Mouse (Mus musculus) cerebellum, postnatal 4 days (tissue): ENCODE results near the gene Phf24.

Experiments used
- DNase-seq, 2 experiments: peaks; one replicate each; pipeline ENCODE4 v3.0.0; 2022; ENCODE audit warnings: low spot score in 2 of 2, mixed read lengths in 1 of 2

The Phf24 gene

DNA sequence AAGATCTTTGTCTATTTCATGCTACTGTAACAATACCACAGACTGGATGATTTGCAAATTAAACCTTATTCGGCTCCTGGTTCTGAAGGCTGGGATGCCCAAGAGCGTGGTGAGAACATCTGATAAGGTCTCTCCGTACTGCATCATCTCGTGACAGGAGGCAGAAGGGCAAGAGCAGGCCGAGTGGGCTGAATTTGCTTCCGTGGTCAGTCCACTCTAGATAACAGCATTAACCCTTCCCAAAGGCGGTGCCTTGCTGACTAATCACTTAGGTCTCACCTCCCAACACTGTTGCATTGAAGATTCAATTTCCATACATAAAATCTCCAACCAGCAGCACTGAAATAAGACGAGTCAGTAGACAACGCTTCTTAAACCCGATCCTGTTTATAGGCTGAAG lies 3.1 kb upstream of the Phf24 start:
- no peak for DNase-seq

DNA sequence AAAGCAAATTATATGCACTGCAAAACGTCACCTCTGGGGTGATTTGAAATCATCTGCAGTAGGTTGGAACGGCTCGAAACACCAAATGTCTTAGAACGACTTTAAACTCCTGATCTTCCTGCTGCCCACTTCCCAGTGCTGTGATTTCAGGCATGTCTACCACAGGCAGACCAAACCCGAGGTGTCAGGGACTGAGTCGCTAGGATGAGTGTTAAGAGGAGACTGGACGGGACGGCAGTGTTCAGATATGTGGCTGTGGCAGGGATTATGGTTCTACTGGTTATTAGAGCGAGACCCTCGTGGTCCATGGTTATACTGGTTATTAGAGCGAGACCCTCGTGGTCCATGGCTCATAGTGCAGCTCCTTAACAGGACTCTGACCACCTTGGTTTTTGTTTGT lies 1.1 kb upstream of the Phf24 start:
- no peak for DNase-seq

DNA sequence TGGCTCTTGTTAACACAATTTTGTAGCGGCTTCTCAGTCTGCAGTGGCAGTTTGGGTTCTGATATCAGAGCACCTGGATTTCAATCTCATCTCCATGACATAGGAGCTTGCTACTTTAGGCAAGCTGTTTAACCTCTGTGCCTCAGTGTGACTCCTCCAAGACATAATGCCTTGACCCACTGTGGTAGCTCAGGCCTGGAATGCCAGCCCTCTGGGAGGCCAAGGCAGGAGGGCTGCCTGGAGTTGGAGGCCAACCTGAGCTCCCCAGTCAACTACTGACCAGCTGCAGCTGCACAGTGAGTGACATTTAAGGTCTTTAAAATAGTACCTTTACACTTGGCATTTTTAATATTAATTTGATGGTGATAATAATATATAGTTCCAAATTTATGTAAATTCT lies 494 bp upstream of the Phf24 start:
- DNase-seq, result no peak

DNA sequence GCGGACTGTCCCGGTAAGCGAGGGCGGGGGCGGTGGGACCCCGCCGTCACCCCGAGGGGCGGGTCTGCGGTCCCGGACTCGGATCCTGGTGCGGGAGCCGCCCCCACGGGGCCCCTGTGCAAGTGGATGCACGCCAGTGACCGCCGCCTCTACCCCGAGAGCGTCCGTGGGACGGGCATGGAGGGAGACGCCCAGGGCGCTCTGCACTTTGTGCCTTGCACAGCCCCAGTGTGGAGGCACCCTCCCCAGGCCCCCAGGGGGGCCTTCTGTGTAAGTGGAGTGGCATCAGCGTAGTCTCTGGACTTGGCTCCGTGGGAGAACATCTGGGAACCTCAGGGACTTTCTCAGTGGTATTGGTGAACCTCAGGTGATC lies 928 bp downstream of the Phf24 start:
- DNase-seq, result no peak

DNA sequence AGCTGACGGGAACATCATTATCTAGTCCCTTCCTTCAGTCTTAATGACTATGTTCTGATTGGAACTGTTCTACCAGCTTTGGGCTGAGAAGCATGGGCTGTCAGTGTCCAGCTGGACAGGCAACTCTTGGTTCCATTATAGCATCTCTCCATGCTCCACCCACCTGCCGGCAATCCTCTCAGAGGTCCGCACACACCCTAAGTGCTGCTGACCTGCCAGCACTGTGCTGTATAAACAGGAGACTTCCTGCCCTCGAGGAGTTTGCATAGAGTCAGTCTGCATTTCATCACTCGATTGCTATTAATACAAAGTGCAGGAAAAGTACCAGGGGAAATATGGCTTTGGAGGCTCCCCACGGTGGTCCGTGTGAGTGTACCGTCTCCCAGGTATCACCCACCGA lies 4.3 kb downstream of the Phf24 start:
- no peak for DNase-seq

DNA sequence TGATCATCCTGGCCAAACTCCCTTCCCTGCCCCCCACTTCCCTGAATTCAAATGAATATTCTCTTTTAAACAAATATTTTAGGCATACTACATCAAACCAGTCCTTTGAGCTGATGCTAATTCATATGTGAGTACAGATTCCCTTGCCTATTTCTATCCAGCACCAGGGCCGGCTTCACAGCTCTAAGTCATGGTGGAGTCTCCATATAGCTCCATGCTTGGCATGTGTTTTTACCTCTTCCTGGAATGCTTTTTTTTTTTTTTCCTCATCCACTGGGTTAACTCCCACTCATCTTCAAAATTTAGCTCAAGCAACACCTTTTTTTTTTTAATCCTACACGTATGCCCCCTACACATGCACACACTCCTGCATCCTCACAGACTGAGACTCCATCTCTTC lies 5.1 kb downstream of the Phf24 start:
- DNase-seq, result no peak

DNA sequence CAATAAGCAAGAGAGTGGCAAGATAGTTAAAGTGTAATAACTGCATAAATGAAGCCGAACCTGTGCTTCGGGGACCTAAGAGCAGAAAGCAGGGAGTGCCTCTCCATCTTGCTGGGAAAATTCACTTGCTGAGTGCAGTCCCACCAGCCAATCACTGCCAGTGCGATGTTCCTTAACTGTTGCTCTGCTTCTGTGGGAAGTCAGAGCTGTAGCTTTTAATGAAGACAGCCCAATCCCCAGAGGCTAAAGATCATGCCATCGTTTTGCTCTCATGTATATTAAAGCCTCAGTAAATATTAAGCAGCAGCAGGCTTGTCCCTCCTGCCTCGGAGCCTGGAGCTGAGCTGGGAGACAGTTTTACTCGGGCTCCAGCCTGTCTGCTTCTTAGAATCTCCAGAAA lies 5.6 kb downstream of the Phf24 start:
- no peak for DNase-seq

DNA sequence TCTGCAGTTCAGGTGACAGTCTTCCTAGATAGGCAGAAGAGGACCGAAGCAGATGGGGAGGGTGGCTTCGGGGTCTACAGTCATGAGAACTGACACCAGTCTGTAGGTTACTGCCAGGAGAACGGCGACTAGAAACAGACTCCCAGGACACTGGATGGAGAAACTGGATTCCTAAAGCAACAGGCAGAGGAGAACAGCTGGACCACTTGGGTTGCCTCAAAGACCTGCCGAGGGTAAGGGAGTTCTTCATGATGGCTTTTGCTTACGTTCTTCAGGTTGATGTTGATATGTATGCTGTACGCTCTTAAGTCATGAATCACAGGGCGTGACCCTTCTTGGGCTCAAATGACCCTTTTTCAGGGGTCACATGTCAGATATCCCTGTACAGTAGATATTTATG lies 6.0 kb downstream of the Phf24 start:
- no peak for DNase-seq

DNA sequence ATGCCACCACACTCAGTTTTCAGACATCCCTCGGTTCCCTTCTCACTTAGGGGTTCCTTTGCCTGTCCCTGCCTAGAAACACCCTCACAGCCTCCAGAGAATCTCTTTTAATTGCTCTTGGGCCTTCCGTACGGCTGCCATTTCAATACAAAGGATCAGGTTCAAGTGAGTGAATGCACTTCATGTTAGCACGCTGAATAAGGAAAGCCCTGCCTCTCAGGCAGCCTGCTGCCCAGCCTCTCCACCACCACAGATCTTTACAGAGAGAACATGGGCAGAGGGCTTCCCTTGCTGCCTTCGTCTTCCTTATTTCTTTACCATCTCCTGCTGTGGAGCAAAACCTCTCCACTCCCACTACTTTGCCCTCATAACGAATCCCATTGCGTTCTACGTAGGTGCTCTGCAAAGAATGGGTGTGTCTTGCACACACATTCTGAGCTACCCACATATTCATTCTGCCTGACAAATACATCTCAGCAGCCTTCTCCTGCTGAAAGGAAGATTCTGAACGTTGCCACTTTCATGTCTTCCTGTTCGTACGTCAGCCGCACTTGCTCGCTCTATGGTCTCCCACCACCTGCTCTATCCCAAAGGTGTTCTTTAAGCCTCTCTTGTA lies 7.7 kb downstream of the Phf24 start:
- DNase-seq, result no peak

DNA sequence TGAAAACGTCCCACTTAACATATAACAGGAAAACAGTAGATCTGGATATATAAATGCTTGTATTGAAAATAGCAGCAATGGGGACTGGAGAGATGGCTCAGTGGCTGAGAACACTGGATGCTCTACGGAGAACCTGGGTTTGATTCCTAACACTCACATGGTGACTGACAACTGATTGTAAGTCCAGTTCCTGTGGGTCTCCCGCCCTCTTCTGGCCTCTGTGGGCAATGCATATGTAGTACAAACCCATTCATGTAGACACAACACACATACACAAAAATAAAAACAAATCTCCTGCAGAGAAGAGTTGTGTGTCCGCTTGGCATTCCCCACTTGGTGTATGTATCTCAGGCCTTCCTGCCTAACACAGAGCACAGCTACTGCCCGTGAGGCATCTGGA lies 11.7 kb downstream of the Phf24 start:
- DNase-seq, result no peak

DNA sequence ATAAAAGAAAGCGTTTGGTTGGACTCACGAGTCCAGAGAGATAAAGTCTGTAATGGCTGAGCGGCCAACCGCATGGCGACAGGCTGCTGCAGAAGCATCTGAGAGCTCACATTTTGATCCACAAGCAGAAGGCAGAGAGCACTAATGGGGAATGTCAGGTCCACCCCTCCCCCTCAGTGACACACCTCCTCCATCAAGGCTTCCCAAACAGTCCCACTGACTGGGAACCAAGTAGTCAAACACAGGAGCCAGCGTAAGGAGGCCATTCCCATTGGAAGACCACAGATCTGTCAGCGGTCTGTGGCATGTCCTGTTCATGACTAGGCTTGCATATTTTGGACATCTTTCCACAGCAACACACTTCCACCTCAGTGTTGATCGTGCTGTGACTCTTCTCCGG lies 12.5 kb downstream of the Phf24 start:
- DNase-seq, result no peak

DNA sequence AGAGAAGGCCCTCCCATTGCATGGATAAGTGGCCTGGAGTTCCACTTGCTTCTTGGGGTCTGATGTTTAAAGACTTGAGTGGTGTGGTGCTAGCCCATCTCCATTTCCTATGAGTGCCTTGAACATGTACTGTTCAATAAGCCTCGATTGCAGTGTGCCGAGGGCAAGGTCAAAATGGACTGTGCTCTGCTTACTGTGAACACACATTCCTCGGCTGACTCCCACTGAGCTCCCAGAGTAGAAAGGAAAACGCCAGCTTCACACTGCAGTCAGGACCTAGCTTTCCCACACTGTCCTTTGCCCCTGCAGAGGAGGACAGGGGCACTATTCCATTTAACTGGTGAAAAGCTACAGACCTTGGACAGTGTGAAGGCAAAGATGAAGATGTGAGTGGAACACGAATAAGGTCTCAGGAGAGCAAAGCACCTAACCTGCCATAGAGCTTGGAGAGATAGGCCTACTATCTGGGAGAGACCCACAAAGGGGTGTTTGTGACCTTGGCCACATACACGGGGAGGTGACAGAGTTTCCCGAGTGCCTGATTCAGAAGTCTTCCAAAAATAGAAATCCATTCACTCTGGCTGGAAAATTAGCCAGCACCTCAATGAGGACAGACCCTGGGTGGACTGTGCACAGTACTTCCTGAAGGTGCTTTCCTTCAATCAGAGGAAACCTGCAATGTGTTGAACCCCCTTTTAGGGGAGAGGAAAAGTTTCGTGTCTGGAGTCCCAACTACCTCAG lies 15.9 kb downstream of the Phf24 start:
- DNase-seq, result peak in 1 of 2 experiments; percentile 8

DNA sequence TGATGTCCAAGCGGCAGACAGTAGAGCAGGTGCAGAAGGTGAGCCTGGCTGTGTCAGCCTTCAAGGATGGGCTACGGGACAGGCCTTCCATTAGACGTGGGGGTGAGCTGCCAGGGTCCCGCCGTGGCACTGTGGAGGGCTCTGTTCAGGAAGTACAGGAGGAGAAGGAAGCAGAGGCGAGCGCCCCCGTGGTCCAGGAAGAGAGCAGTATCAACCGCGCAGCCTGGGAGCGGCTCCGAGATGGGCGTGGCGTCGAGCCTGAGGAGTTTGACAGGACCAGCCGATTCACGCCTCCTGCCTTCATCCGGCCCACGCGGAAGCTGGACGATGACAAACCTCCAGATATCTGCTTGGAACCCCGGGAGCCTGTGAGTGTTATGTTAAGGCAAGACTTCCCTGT lies 17.2 kb downstream of the Phf24 start:
- DNase-seq, result peak; percentile 18 to 55

DNA sequence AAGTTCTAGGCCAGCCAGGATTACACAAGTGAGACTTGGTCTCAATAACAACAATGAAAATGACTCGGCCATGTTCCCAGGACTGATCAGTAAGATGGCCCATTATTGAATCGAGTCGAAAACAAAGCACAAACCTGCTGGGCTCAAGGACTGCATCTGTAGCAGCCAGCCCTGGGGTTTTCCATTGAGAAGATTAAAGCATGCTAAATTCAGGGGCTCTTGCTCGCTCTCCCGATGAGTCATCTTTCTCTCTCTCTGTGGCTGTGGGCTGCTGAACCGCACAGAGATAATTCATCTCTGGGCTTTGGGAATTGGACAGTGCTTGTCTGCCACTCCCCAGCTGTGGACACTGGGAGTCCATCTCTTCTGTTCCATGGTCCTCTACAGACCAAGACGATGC lies 24.9 kb downstream of the Phf24 start:
- DNase-seq, result no peak

DNA sequence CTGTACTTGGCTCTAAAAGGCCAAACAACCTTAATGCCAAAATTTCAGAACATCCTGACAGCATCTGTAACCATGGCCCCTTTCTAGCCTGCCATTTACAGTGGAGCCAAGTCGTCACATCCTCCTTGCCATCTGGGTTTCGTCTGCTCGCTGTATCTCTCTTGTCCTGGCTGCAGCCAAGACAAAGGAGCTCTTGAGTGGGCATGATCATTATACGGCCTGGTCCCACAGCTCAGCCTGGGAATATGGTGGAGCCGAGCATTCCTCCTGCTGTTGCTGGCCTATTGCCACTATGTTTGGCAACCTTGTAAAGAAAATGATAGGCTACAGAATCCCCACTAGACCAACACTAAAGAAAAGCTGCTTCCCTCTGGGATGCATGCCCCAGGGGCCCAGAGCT lies 26.9 kb downstream of the Phf24 start:
- peak in 1 of 2 experiments; percentile 35 for DNase-seq

DNA sequence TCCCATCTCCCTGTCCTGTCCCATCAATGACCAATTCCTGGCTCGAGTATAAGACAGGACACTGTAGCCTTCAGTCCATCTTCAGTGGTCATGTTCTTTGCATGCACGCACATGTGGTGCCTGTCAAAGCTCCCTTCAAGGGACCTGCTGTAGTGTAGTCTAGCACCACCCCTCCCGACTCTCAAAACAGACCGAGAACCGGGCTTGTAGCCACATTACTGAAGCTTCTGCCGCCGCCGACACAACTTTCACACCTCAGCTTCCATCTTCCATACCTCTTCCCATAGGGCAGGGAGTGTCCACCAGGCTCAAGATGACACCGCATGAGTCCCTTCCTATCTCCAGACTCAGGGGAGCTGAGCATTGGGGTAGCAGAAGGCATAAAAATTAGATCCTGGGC lies 27.7 kb downstream of the Phf24 start:
- DNase-seq, result no peak

DNA sequence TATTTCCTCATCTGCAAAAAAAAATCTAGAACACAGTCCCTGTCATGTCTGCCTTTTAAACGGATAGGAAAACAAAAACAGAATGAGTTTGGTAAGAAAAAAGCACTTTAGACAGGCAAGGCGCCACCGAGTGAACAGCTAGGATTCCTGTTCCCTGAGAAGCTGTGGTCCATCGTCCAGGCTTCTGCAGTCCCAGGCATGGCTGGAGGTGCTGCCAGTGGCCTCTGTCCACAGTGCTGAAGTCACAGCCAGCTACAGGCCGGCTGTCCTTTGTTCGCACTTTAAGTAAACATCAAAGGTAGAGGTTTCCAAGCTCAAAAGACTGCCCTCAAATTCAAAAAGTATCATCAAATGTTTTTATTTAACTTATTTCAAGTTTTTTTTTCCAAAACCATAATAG lies 28.6 kb downstream of the Phf24 start:
- no peak for DNase-seq

DNA sequence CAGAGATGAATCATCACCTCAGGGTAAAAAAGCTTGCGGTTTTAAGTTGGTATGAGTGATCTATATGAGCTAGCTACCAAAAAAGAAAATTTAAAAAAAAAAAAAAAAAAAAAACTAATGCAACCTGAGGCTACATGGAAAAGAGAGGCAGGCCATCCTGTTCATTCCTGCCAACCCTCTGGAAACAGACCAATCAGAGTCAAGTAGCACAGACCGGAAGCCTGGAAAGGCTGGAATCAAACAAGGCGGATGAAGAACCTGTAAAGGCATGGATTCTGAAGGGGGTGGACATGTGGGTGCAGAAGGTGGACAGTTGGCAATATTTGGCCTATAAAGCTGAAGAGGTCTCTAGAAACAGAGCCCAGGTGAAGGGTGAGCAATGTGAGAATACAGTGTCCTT lies 29.0 kb downstream of the Phf24 start:
- DNase-seq, result no peak

DNA sequence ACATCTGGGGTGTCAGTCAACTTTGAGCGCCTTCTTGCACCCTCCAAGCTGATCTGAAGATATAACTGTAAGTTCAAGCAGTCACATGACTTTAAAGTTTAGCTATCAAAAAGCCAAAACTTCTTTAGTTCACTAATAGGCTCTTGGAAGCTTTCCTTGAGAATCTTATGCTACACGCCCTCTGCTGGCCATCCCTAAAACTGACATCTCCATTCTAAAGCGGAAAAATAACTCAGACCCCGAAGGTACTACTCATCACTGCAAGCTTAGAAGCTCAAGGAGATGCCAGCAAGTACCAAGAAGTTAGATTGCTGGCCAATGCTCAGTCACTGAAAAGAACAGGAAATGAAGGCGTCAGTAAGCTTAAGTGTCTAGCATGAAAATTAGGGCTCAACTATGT lies 29.5 kb downstream of the Phf24 start:
- DNase-seq, result peak in 1 of 2 experiments; percentile 72

DNA sequence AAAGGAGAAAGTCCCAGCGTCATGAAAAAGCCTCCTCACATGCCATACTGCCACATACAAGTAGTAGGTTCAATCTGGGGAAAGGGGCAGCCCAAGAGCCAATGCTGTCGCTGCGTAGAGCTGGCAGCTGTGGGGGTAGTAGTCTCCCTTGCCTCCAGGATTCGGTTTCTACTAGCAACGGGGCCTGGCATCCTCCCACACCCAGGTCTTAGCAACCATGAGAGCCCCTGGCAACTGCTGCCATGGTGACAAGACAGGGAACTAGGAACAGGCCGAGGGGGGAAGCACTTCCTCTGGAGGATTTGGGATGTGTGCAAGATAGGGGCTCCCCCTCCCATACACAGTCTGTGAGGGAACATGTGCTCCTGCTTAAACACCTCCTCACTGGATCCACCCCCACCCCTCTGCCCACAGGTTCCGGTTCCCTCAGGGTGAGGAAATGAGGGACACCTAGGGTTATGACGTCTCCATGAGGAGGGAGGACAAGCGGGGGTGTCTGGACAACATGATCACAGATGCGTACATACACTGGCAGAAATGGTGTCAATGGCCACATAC lies 30.4 kb downstream of the Phf24 start:
- DNase-seq, result peak; percentile 57 to 82

DNA sequence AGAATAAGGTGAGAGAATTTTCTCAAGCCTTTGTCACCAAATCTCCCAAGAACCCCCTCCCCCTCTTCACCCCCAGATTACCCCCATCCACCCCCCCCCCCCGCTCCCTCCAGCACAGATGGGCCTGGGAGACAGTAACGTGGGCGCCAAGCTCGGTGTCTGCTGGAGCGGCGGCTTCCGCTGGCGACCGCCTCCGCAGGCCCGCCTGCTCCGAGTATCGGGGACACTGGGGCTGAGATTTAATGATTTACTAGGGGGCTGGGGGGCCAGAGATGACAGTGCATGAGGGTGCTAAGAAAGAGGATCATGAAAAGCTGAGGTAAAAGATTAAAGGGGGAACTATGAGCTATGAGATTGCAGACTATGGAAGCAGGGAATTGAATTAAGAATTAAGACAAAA lies 32.1 kb downstream of the Phf24 start:
- DNase-seq, result no peak

DNA sequence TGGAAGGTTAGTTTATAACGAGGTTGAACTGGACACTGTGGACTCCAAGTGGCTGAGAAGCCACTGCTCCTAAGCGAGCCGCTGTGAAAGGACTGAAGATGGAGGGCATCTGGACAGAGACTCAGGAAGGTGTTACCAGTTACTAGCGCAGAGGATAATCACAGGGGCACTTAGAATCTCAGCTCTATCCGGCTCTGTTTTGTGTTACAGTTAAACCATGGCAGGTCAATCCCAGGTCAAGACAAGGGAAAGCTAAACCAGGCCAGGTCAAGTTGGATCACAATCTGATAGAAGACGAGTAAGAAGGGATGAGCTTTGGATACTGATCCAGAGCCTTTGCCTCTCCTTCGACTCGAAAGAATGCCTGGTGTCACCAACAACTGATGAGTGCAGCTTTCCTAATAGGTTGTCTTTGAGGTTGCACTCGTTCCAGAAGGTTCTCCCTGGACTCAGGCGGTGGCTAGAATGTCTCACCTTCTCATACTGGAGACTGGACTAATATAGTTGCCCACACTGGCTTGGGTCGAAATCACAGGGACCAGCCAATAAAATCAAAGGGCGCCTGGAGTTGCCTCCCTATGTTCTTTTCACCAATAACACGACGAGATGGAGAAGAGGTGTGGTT lies 32.7 kb downstream of the Phf24 start:
- DNase-seq, result no peak

DNA sequence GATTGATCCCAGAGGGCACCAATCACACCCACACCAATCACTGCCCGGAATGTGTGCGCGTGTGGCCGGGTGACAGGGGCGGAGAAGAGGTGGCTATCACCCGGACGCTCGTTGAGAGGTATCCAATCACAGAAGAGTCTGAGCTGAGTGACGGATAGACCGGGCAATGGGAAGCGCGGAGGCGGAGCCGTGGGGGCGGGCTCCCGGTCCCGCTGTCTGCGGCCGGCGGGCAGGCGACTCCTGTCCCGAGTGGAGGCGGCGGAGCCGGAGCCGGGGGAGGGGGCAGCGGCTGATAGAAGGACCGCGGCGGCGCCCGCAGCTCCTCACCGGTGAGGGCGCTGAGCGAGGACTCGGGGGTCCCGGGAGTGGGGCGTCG lies 33.2 kb downstream of the Phf24 start, which contains the start of gene Dnajb5:
Gene Dnajb5 (plus strand): TSS at position 139 of the 376 bp plus-strand sequence.
- DNase-seq, result peak; percentile 98 to 100
